ENCODE assay signal across 17 mouse cellular contexts in genomic region chr15:70713736-70714135, GRCm38 (mm10).
DNase-seq lines count a peak whose midpoint lies in the region; ATAC-seq and TF ChIP-seq lines count a peak whose summit lies in the region.
"Had no signal": no experiment of that assay in that cellular context is flagged by ENCODE, and none has a peak within 500 bp of the region (broad histone marks: within the 10 kb centered on the region; RNA-seq: fewer than 3 reads in every experiment).

No protein-coding gene starts in this region.

- peak; percentile 77 for DNase-seq in embryo, embryonic 10 days (ENCODE audit: low spot score)
- DNase-seq in embryonic facial prominence, embryonic 10.5 days (ENCODE audit: low spot score): peak; percentile 14
- no peak for DNase-seq in heart, adult 9 months (ENCODE audit: low spot score in 2 of 2)
- no peak for DNase-seq in lung, adult 2 months
- DNase-seq in kidney, postnatal 14 days: no peak
- DNase-seq: adrenal gland, postnatal 25 days; cerebellum, adult 11 months; gastrocnemius, adult 2 months; right cerebral cortex, postnatal 4 days; thymus, postnatal 25 days had no signal

- H3K4me1 ChIP-seq in embryonic facial prominence, embryonic 10.5 days: no peaks in the 10 kb centered on the region
- H3K4me1 ChIP-seq in hindbrain, embryonic 13.5 days (replicated peaks): 0 out of 2 replicates have a peak, but pooled peaks cover 3% of the 10 kb centered on the region
- H3K4me1 ChIP-seq in neural tube, embryonic 12.5 days: peaks cover 3% of the 10 kb centered on the region; the same call in 1 of the 2 replicates
- H3K4me1 ChIP-seq in lung, adult 2 months (ENCODE audit: control insufficient read depth, insufficient read depth, low read length): no peaks in the 10 kb centered on the region
- H3K4me1 ChIP-seq: heart, embryonic 15.5 days; limb, embryonic 10.5 days; liver, embryonic 15.5 days had no signal

- H3K27ac ChIP-seq in embryonic facial prominence, embryonic 10.5 days (replicated peaks): no peak overlapping the region
- no peak overlapping the region for H3K27ac ChIP-seq in hindbrain, embryonic 13.5 days
- no peak overlapping the region for H3K27ac ChIP-seq in neural tube, embryonic 12.5 days
- H3K27ac ChIP-seq: gastrocnemius, adult 2 months; heart, embryonic 15.5 days; layer of hippocampus, adult 2 months; limb, embryonic 10.5 days; liver, embryonic 15.5 days; macrophage had no signal

- no peaks in the 10 kb centered on the region for H3K36me3 ChIP-seq in embryonic facial prominence, embryonic 10.5 days (replicated peaks)
- H3K36me3 ChIP-seq in hindbrain, embryonic 13.5 days: no peaks in the 10 kb centered on the region
- no peaks in the 10 kb centered on the region for H3K36me3 ChIP-seq in neural tube, embryonic 12.5 days
- H3K36me3 ChIP-seq: heart, embryonic 15.5 days; limb, embryonic 10.5 days; liver, embryonic 15.5 days had no signal

- no peak overlapping the region for H3K4me3 ChIP-seq in embryonic facial prominence, embryonic 10.5 days
- H3K4me3 ChIP-seq in hindbrain, embryonic 13.5 days: no peak overlapping the region
- H3K4me3 ChIP-seq in neural tube, embryonic 12.5 days: no peak overlapping the region
- no peak overlapping the region for H3K4me3 ChIP-seq in lung, adult 2 months (replicated peaks; ENCODE audit: extremely low read depth, low read depth, low read length)
- H3K4me3 ChIP-seq: gastrocnemius, adult 2 months; heart, embryonic 15.5 days; layer of hippocampus, adult 2 months; limb, embryonic 10.5 days; liver, embryonic 15.5 days had no signal

- H3K27me3 ChIP-seq in embryonic facial prominence, embryonic 10.5 days (replicated peaks; ENCODE audit: low read depth, poor library complexity, severe bottlenecking): no peaks in the 10 kb centered on the region
- H3K27me3 ChIP-seq in hindbrain, embryonic 13.5 days: no peaks in the 10 kb centered on the region
- no peaks in the 10 kb centered on the region for H3K27me3 ChIP-seq in neural tube, embryonic 12.5 days (replicated peaks)
- H3K27me3 ChIP-seq: heart, embryonic 15.5 days; liver, embryonic 15.5 days had no signal

- H3K9ac ChIP-seq in hindbrain, embryonic 13.5 days: no peak overlapping the region
- H3K9ac ChIP-seq in neural tube, embryonic 12.5 days: no peak overlapping the region
- H3K9ac ChIP-seq: heart, embryonic 15.5 days; liver, embryonic 15.5 days had no signal

- no peak overlapping the region for H3K4me2 ChIP-seq in hindbrain, embryonic 13.5 days
- no peak overlapping the region for H3K4me2 ChIP-seq in neural tube, embryonic 12.5 days (replicated peaks)
- H3K4me2 ChIP-seq: heart, embryonic 15.5 days; liver, embryonic 15.5 days had no signal

- TF ChIP-seq CTCF in lung, adult 2 months (IDR thresholded peaks at IDR 0.05; ENCODE audit: insufficient read depth, low read length): no peak

- TF ChIP-seq POLR2A in lung, adult 2 months (IDR thresholded peaks at IDR 0.05; ENCODE audit: borderline replicate concordance, extremely low read depth, low read depth, low read length): no peak

- no peaks in the 10 kb centered on the region for H3K9me3 ChIP-seq in embryonic facial prominence, embryonic 10.5 days
- H3K9me3 ChIP-seq in hindbrain, embryonic 13.5 days: no peaks in the 10 kb centered on the region
- no peaks in the 10 kb centered on the region for H3K9me3 ChIP-seq in neural tube, embryonic 12.5 days
- H3K9me3 ChIP-seq: heart, embryonic 15.5 days; limb, embryonic 10.5 days; liver, embryonic 15.5 days had no signal

- ATAC-seq in hindbrain, embryonic 13.5 days (ENCODE audit: low FRiP score): peak; percentile 85
- peak; percentile 90 for ATAC-seq in neural tube, embryonic 12.5 days (ENCODE audit: low FRiP score, low read depth)

Comparison
In these comparisons a context has a peak if more than half of its experiments do, and no peak if none do; other contexts are left out.
1. DNase-seq: peak in embryo, embryonic 10 days (single experiment) and embryonic facial prominence, embryonic 10.5 days (single experiment); none in heart, adult 9 months (0 of 2), lung, adult 2 months (single experiment) and kidney, postnatal 14 days (single experiment).